Mouse (Mus musculus): Measurements from ENCODE around the gene Olfr667. TPM values are rescaled to one million over a fixed set of nuclear protein-coding genes. Genes with fewer than 3 reads are reported as not detected.
"Not testable (repeated sequence)": the region's sequence is repeated elsewhere in the genome, so short reads cannot be mapped to it uniquely, and the experiment has no call there.

The Olfr667 gene
- not detected for total RNA-seq (2021)

GRCm38 (mm10) chr7:104921382-104921781 is at the start of gene Olfr667:
Gene Olfr667 (minus strand): TSS chr7:104921482.
- intact Hi-C loops (cut with DNase I) = no loop called here

GRCm38 (mm10) chr7:104962520-104962919 is 41.2 kb upstream of the Olfr667 start, which contains the start of gene Olfr670:
Gene Olfr670 (minus strand): TSS chr7:104962620.
- intact Hi-C loops (cut with DNase I) = no loop called here
- no peak for DNase-seq (ENCODE audit: low spot score in 2 of 2)

More at GRCm38 (mm10) chr7:104921382-104921781, at the start of gene Olfr667:
- no peak for DNase-seq (ENCODE audit: low spot score in 2 of 2)

- intact Hi-C loops (cut with DNase I) = not testable (repeated sequence)
Observed at GRCm38 (mm10) chr7:104950234-104950633, 29.0 kb upstream of the Olfr667 start.

GRCm38 (mm10) chr7:104933940-104934339 is 12.7 kb upstream of the Olfr667 start, which contains the start of gene Olfr669:
Gene Olfr669 (plus strand): TSS chr7:104934240.
- no peak for DNase-seq (ENCODE audit: low spot score in 2 of 2)
- intact Hi-C loops (cut with DNase I) = no loop called here

More at GRCm38 (mm10) chr7:104950234-104950633, 29.0 kb upstream of the Olfr667 start:
- DNase-seq (ENCODE audit: low spot score in 2 of 2) = not testable (repeated sequence)

DNA sequence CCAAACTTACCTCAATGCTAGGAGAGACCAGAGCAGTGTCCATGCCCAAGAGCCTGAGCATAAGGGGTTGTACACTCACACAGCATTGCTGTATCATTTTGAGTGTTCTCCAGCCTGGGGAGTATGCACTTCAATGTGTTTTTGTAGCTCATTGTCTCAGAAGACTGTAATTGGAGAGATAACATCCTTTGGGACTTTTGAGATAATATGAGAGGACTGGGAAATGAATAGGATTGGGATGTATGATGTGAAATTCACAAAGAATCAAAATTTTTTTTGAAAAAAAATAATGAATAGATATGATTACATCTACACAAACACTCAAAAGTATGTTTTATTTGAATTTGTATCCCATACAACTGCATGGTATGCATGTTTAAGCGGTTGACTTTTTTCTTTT is 6.7 kb upstream of the Olfr667 start, which contains the start of gene Olfr668:
TSS of gene Olfr668 (minus strand) at position 101 of the 400 bp plus-strand sequence.
- DNase-seq (ENCODE audit: low spot score in 2 of 2) = no peak
- intact Hi-C loops (cut with DNase I) = no loop called here

DNA sequence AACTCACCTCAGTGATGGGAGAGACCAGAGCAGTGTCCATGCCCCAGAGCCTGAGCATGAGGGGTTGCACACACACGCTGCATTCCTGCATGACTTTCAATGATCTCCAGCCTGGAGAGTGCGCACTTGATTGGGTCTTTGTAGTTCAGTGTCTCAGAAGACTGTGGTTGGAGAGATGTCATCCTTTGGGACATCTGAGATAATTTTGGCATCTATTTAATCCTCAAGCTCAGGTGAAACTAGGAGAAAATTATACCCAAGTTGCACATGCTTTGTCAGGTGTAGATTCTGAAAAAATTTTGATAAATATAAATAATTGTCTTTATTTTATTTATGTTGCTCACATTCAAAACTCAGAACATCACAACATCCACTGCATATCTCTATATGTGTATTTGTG is 25.4 kb downstream of the Olfr667 start, which contains the start of gene Olfr666:
TSS of gene Olfr666 (minus strand) at position 101 of the 400 bp plus-strand sequence.
- no peak for DNase-seq (ENCODE audit: low spot score in 2 of 2)
- intact Hi-C loops (cut with DNase I) = no loop called here

DNA sequence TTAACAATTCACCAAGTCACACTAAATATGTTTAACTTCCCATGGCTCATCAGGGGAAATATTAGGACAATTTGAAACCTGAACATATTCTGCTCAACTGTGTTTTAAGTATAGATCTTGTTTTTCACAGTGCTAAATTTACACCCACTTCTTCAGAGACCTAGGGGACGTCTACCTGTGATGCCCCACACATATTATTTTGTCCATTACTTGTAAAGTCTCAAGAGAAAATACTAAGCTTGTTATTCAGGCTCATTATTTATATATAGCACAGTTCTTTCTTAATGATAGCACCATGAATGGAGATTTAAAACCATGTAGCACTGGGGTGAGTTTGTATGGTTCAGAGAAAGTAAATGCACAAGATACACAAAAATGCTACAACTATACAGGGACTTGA is 43.6 kb downstream of the Olfr667 start, which contains the start of gene Olfr665:
TSS of gene Olfr665 (plus strand) at position 301 of the 400 bp plus-strand sequence.
- DNase-seq (ENCODE audit: low spot score in 2 of 2) = no peak
- intact Hi-C loops (cut with DNase I) = no loop called here

Other genes with a start within 250 kb of the Olfr667 start
- not detected for gene Olfr661, start 235.0 kb downstream of the Olfr667 start, total RNA-seq (2021)
- gene Usp17le, start 144.0 kb downstream of the Olfr667 start, total RNA-seq (2021) = not detected
- gene Usp17lb, start 78.9 kb downstream of the Olfr667 start, total RNA-seq (2021) = not detected
- gene Usp17la, start 64.5 kb downstream of the Olfr667 start, total RNA-seq (2021) = not detected
- gene Olfr665, start 43.5 kb downstream of the Olfr667 start, total RNA-seq (2021) = not detected
- not detected for gene Olfr666, start 25.5 kb downstream of the Olfr667 start, total RNA-seq (2021)
- gene Olfr668, start 6.6 kb upstream of the Olfr667 start, total RNA-seq (2021) = not detected
- gene Olfr669, start 12.8 kb upstream of the Olfr667 start, total RNA-seq (2021) = not detected
- not detected for gene Olfr670, start 41.1 kb upstream of the Olfr667 start, total RNA-seq (2021)
- not detected for gene Olfr671, start 57.6 kb upstream of the Olfr667 start, total RNA-seq (2021)
- not detected for gene Olfr672, start 80.5 kb upstream of the Olfr667 start, total RNA-seq (2021)
- gene Olfr675, start 107.0 kb upstream of the Olfr667 start, total RNA-seq (2021) = not detected
- gene Olfr676, start 111.2 kb upstream of the Olfr667 start, total RNA-seq (2021) = not detected
- not detected for gene Olfr677, start 129.9 kb upstream of the Olfr667 start, total RNA-seq (2021)
- not detected for gene Olfr678, start 143.0 kb upstream of the Olfr667 start, total RNA-seq (2021)
- gene Olfr679, start 159.7 kb upstream of the Olfr667 start, total RNA-seq (2021) = not detected
- gene Olfr680-ps1, start 171.3 kb upstream of the Olfr667 start, total RNA-seq (2021) = not detected
- not detected for gene Olfr681, start 195.4 kb upstream of the Olfr667 start, total RNA-seq (2021)
- not detected for gene Olfr683, start 225.5 kb upstream of the Olfr667 start, total RNA-seq (2021)
- gene Olfr684, start 242.2 kb upstream of the Olfr667 start, total RNA-seq (2021) = not detected

Measured in left cerebral cortex, postnatal 25 days (tissue).